Mouse (Mus musculus): ENCODE results near the gene Lamb1. TPM values are rescaled to one million over a fixed set of nuclear protein-coding genes. Genes with fewer than 3 reads are reported as not detected.

Gene Lamb1
- polyA plus RNA-seq, 1 experiment, result 96.1 TPM

- Histone ChIP-seq H3K36me3 (ENCODE audit: control insufficient read depth, insufficient read depth) (peaks cover 88% of the 10 kb centered on the region), H3K79me3 (ENCODE audit: low read depth) (peaks cover 56% of the 10 kb centered on the region), H3ac (ENCODE audit: control insufficient read depth, insufficient read length, low read depth) (no peak overlapping the region), H3K79me2 (ENCODE audit: control insufficient read depth, insufficient read depth) (peaks cover 89% of the 10 kb centered on the region), H3K27me3 (ENCODE audit: control insufficient read depth, insufficient read depth, insufficient read length) (no peaks in the 10 kb centered on the region), H3K4me3 (ENCODE audit: insufficient read depth, poor library complexity, severe bottlenecking) (no peak overlapping the region)
- TF ChIP-seq MYOG (IDR thresholded peaks at IDR 0.05; ENCODE audit: control insufficient read depth, extremely low read depth, insufficient read length) (no peak), CEBPB (IDR thresholded peaks at IDR 0.05; ENCODE audit: low read depth) (no peak), USF1 (IDR thresholded peaks at IDR 0.05; ENCODE audit: low read depth) (no peak), FOSL1 (IDR thresholded peaks at IDR 0.05; ENCODE audit: insufficient read depth, low read length, poor library complexity, severe bottlenecking) (no peak), MAX (IDR thresholded peaks at IDR 0.05) (no peak), CTCF (IDR thresholded peaks at IDR 0.05; ENCODE audit: control insufficient read depth, insufficient read depth, insufficient read length) (no peak), MYOD1 (IDR thresholded peaks at IDR 0.05; ENCODE audit: control insufficient read depth, insufficient read length, low read depth) (no peak)
Observed at GRCm38 (mm10) chr12:31275411-31275810, 10.4 kb downstream of the Lamb1 start.

- H3K79me2 ChIP-seq (ENCODE audit: control insufficient read depth, insufficient read depth), result peaks cover 92% of the 10 kb centered on the region
- peaks cover 99% of the 10 kb centered on the region for H3K36me3 ChIP-seq (ENCODE audit: control insufficient read depth, insufficient read depth)
- peaks cover 54% of the 10 kb centered on the region for H3K79me3 ChIP-seq (ENCODE audit: low read depth)
- H3ac ChIP-seq (ENCODE audit: control insufficient read depth, insufficient read length, low read depth), result no peak overlapping the region
- no peak overlapping the region for H3K4me3 ChIP-seq (ENCODE audit: insufficient read depth, poor library complexity, severe bottlenecking)
- no peaks in the 10 kb centered on the region for H3K27me3 ChIP-seq (ENCODE audit: control insufficient read depth, insufficient read depth, insufficient read length)
- TF ChIP-seq CEBPB (IDR thresholded peaks at IDR 0.05; ENCODE audit: low read depth), result no peak
- TF ChIP-seq MAX (IDR thresholded peaks at IDR 0.05), result no peak
- no peak for TF ChIP-seq MYOD1 (IDR thresholded peaks at IDR 0.05; ENCODE audit: control insufficient read depth, insufficient read length, low read depth)
- TF ChIP-seq USF1 (IDR thresholded peaks at IDR 0.05; ENCODE audit: low read depth), result no peak
Observed at GRCm38 (mm10) chr12:31278270-31278669, 13.2 kb downstream of the Lamb1 start.

- Histone ChIP-seq H3K36me3 (ENCODE audit: control insufficient read depth, insufficient read depth) (peaks cover 98% of the 10 kb centered on the region), H3K79me3 (ENCODE audit: low read depth) (peaks cover 46% of the 10 kb centered on the region), H3ac (ENCODE audit: control insufficient read depth, insufficient read length, low read depth) (no peak overlapping the region), H3K79me2 (ENCODE audit: control insufficient read depth, insufficient read depth) (peaks cover 81% of the 10 kb centered on the region), H3K27me3 (ENCODE audit: control insufficient read depth, insufficient read depth, insufficient read length) (no peaks in the 10 kb centered on the region), H3K4me3 (ENCODE audit: insufficient read depth, poor library complexity, severe bottlenecking) (no peak overlapping the region)
- no peak for TF ChIP-seq MAX (IDR thresholded peaks at IDR 0.05)
- no peak for TF ChIP-seq CEBPB (IDR thresholded peaks at IDR 0.05; ENCODE audit: low read depth)
Observed at GRCm38 (mm10) chr12:31280318-31280717, 15.3 kb downstream of the Lamb1 start.

GRCm38 (mm10) chr12:31281100-31281591, 16.1 kb downstream of the Lamb1 start:
- peaks cover 41% of the 10 kb centered on the region for H3K79me3 ChIP-seq (ENCODE audit: low read depth)

GRCm38 (mm10) chr12:31282241-31282640, 17.2 kb downstream of the Lamb1 start:
- Histone ChIP-seq H3K36me3 (ENCODE audit: control insufficient read depth, insufficient read depth) (peaks cover 98% of the 10 kb centered on the region), H3K79me3 (ENCODE audit: low read depth) (peaks cover 34% of the 10 kb centered on the region), H3ac (ENCODE audit: control insufficient read depth, insufficient read length, low read depth) (no peak overlapping the region), H3K79me2 (ENCODE audit: control insufficient read depth, insufficient read depth) (peaks cover 79% of the 10 kb centered on the region), H3K4me3 (ENCODE audit: insufficient read depth, poor library complexity, severe bottlenecking) (no peak overlapping the region), H3K27me3 (ENCODE audit: control insufficient read depth, insufficient read depth, insufficient read length) (no peaks in the 10 kb centered on the region)
- TF ChIP-seq MYOG (IDR thresholded peaks at IDR 0.05; ENCODE audit: control insufficient read depth, extremely low read depth, insufficient read length), result no peak
- TF ChIP-seq USF1 (IDR thresholded peaks at IDR 0.05; ENCODE audit: low read depth), result no peak
- no peak for TF ChIP-seq CTCF (IDR thresholded peaks at IDR 0.05; ENCODE audit: control insufficient read depth, insufficient read depth, insufficient read length)
- no peak for TF ChIP-seq MAX (IDR thresholded peaks at IDR 0.05)
- no peak for TF ChIP-seq CEBPB (IDR thresholded peaks at IDR 0.05; ENCODE audit: low read depth)
- no peak for TF ChIP-seq FOSL1 (IDR thresholded peaks at IDR 0.05; ENCODE audit: insufficient read depth, low read length, poor library complexity, severe bottlenecking)
- TF ChIP-seq MYOD1 (IDR thresholded peaks at IDR 0.05; ENCODE audit: control insufficient read depth, insufficient read length, low read depth), result no peak

More at GRCm38 (mm10) chr12:31281100-31281591, 16.1 kb downstream of the Lamb1 start:
- Histone ChIP-seq H3K4me3 (ENCODE audit: insufficient read depth, poor library complexity, severe bottlenecking) (no peak overlapping the region), H3K36me3 (ENCODE audit: control insufficient read depth, insufficient read depth) (peaks cover 98% of the 10 kb centered on the region), H3ac (ENCODE audit: control insufficient read depth, insufficient read length, low read depth) (no peak overlapping the region), H3K79me2 (ENCODE audit: control insufficient read depth, insufficient read depth) (peaks cover 80% of the 10 kb centered on the region), H3K27me3 (ENCODE audit: control insufficient read depth, insufficient read depth, insufficient read length) (no peaks in the 10 kb centered on the region)
- TF ChIP-seq CEBPB (IDR thresholded peaks at IDR 0.05; ENCODE audit: low read depth), result no peak
- no peak for TF ChIP-seq USF1 (IDR thresholded peaks at IDR 0.05; ENCODE audit: low read depth)
- TF ChIP-seq MYOG (IDR thresholded peaks at IDR 0.05; ENCODE audit: control insufficient read depth, extremely low read depth, insufficient read length), result no peak
- no peak for TF ChIP-seq CTCF (IDR thresholded peaks at IDR 0.05; ENCODE audit: control insufficient read depth, insufficient read depth, insufficient read length)
- TF ChIP-seq FOSL1 (IDR thresholded peaks at IDR 0.05; ENCODE audit: insufficient read depth, low read length, poor library complexity, severe bottlenecking), result no peak
- TF ChIP-seq MAX (IDR thresholded peaks at IDR 0.05), result no peak
- no peak for TF ChIP-seq MYOD1 (IDR thresholded peaks at IDR 0.05; ENCODE audit: control insufficient read depth, insufficient read length, low read depth)

- TF ChIP-seq CEBPB (IDR thresholded peaks at IDR 0.05; ENCODE audit: low read depth) (no peak), USF1 (IDR thresholded peaks at IDR 0.05; ENCODE audit: low read depth) (no peak), MYOD1 (IDR thresholded peaks at IDR 0.05; ENCODE audit: control insufficient read depth, insufficient read length, low read depth) (no peak), CTCF (IDR thresholded peaks at IDR 0.05; ENCODE audit: control insufficient read depth, insufficient read depth, insufficient read length) (no peak), MAX (IDR thresholded peaks at IDR 0.05) (no peak), FOSL1 (IDR thresholded peaks at IDR 0.05; ENCODE audit: insufficient read depth, low read length, poor library complexity, severe bottlenecking) (no peak), MYOG (IDR thresholded peaks at IDR 0.05; ENCODE audit: control insufficient read depth, extremely low read depth, insufficient read length) (no peak)
- no peak overlapping the region for H3ac ChIP-seq (ENCODE audit: control insufficient read depth, insufficient read length, low read depth)
- no peak overlapping the region for H3K4me3 ChIP-seq (ENCODE audit: insufficient read depth, poor library complexity, severe bottlenecking)
- peaks cover 98% of the 10 kb centered on the region for H3K36me3 ChIP-seq (ENCODE audit: control insufficient read depth, insufficient read depth)
- H3K79me3 ChIP-seq (ENCODE audit: low read depth), result peaks cover 35% of the 10 kb centered on the region
- H3K27me3 ChIP-seq (ENCODE audit: control insufficient read depth, insufficient read depth, insufficient read length), result no peaks in the 10 kb centered on the region
- H3K79me2 ChIP-seq (ENCODE audit: control insufficient read depth, insufficient read depth), result peaks cover 79% of the 10 kb centered on the region
Observed at GRCm38 (mm10) chr12:31283131-31283530, 18.1 kb downstream of the Lamb1 start.

Data from C2C12 (cell line).